Mouse (Mus musculus): ENCODE measurements around the gene Deaf1. TPM values are rescaled to one million over a fixed set of nuclear protein-coding genes. Genes with fewer than 3 reads are reported as not detected.

Deaf1 gene
- total and polyA plus RNA-seq, 3 experiments = 3.5 to 31.6 (median 10.0) TPM

DNA sequence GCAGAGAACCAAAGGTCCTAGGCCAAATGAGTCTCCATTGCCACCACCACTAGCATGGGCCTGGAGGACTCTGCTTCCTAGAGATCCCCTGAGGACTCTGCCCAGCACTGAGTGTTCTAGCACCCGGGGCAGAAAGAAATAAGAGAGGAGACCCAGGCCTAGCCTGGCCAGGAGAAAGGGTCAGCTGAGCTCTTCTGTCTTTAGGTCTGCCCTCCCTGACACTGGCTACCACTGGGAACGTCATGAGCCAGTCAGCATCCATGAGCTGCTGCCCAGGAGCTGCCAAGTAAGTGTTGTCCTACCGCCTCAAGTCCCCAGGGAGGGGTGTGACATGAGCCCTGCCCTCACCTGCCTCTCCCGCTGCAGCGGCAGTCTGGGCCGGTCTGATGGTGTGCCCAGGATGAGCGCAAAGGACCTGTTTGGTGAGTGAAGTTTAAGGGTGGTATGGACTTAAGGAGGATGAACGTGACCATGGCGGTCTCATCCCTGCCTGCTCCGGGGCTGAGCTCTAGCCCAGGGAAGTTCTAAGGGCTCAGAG, 14.3 kb upstream of the Deaf1 start:
- H3K4me3 ChIP-seq (replicated peaks in 1 of 3; ENCODE audit: low read depth in 2 of 3, low read length in 2 of 3, poor library complexity in 1 of 3) = no peak overlapping the region
- no peaks in the 10 kb centered on the region for H3K36me3 ChIP-seq (replicated peaks in 1 of 2; ENCODE audit: control insufficient read depth in 1 of 2, insufficient read depth in 1 of 2, low read length in 1 of 2)
- DNase-seq (ENCODE audit: extremely low read depth) = no peak
- no peaks in the 10 kb centered on the region for H3K79me2 ChIP-seq (replicated peaks; ENCODE audit: control insufficient read depth, extremely low read depth, insufficient read depth, poor library complexity, severe bottlenecking)
- no peak overlapping the region for H3K4me2 ChIP-seq (ENCODE audit: insufficient read depth, low read depth, poor library complexity, severe bottlenecking)
- H3K27me3 ChIP-seq (replicated peaks) = peaks cover 3% of the 10 kb centered on the region
- H3K9ac ChIP-seq (ENCODE audit: insufficient read depth, low read depth) = no peak overlapping the region
- H3K27ac ChIP-seq (ENCODE audit: insufficient read depth, low read depth) = no peak overlapping the region
- dilution Hi-C loops (cut with MboI; ENCODE audit: extremely low pct_ligation_motif_present, extremely low pct_unique_long_range_greater_than_20kb, low sequenced_read_pairs) = no loop called here
- in situ Hi-C loops (cut with MboI; ENCODE audit: low pct_ligation_motif_present, low pct_unique_long_range_greater_than_20kb, low sequenced_read_pairs) = no loop called here
- H3K4me1 ChIP-seq (ENCODE audit: control insufficient read depth in 1 of 2, insufficient read depth in 2 of 2) = peaks cover 0 to 5% of the 10 kb centered on the region in 2 experiments; a peak in 1 of 4 replicates
- H3K9me3 ChIP-seq (replicated peaks; ENCODE audit: low read length) = no peaks in the 10 kb centered on the region
- TF ChIP-seq SIN3A (IDR thresholded peaks at IDR 0.05; ENCODE audit: low read length) = no peak
- no peak for TF ChIP-seq MEF2A (IDR thresholded peaks at IDR 0.05; ENCODE audit: borderline replicate concordance, low read depth, low read length)
- no peak for TF ChIP-seq MXI1 (IDR thresholded peaks at IDR 0.05; ENCODE audit: low read depth, low read length)
- TF ChIP-seq ZKSCAN1 (IDR thresholded peaks at IDR 0.05; ENCODE audit: borderline replicate concordance, low read depth, low read length) = no peak
- no peak for TF ChIP-seq ZNF384 (IDR thresholded peaks at IDR 0.05; ENCODE audit: low read depth, low read length)
- no peak for TF ChIP-seq JUN (IDR thresholded peaks at IDR 0.05; ENCODE audit: insufficient read depth, low read depth, low read length)
- no peak for TF ChIP-seq NRF1 (IDR thresholded peaks at IDR 0.05; ENCODE audit: low read depth, low read length)
- TF ChIP-seq TBP (conservative IDR thresholded peaks at IDR 0.05; ENCODE audit: low read depth, low read length) = no peak
- TF ChIP-seq NELFE (IDR thresholded peaks at IDR 0.05; ENCODE audit: low read depth, low read length) = no peak
- TF ChIP-seq RCOR1 (conservative IDR thresholded peaks at IDR 0.05; ENCODE audit: low read depth, low read length) = no peak
- no peak for TF ChIP-seq MAFK (IDR thresholded peaks at IDR 0.05; ENCODE audit: insufficient replicate concordance, low read length)
- no peak for TF ChIP-seq RAD21 (IDR thresholded peaks at IDR 0.05; ENCODE audit: low read depth, low read length)
- no peak for TF ChIP-seq MAZ (IDR thresholded peaks at IDR 0.05; ENCODE audit: low read depth, low read length)
- no peak for TF ChIP-seq ETS1 (conservative IDR thresholded peaks at IDR 0.05; ENCODE audit: low read depth, low read length)
- TF ChIP-seq ELF1 (IDR thresholded peaks at IDR 0.05; ENCODE audit: low read depth, low read length) = no peak
- no peak for TF ChIP-seq USF1 (IDR thresholded peaks at IDR 0.05; ENCODE audit: low read depth, low read length)
- no peak for TF ChIP-seq ZMIZ1 (IDR thresholded peaks at IDR 0.05; ENCODE audit: low read depth, low read length)
- TF ChIP-seq MYC (IDR thresholded peaks at IDR 0.05; ENCODE audit: low read depth, low read length) = no peak

DNA sequence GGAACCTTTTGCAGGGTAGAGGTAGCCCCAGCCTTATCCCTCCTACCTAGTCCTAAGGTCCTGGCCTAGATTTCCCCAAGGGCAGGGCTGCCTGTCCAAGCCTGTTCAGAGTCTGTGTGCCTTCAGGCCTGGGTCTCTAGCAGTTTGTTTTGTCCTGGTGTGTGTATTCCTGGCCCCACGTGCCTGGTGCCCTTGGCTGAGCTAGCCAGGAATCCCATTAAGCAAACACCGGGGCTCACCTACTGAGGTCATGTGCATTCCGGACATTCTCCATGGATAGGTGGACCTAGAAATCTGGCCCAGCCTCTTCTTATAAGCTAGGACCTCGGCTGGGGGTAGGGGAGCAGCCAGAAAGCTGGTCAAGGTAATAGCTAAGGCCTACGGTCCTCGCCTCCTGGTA, 13.0 kb upstream of the Deaf1 start:
- H3K9me3 ChIP-seq (replicated peaks; ENCODE audit: low read length) = no peaks in the 10 kb centered on the region
- no peak for TF ChIP-seq JUND (conservative IDR thresholded peaks at IDR 0.05; ENCODE audit: low read depth, low read length)
- no peak for TF ChIP-seq MAFK (IDR thresholded peaks at IDR 0.05; ENCODE audit: insufficient replicate concordance, low read length)
- no peak for TF ChIP-seq NRF1 (IDR thresholded peaks at IDR 0.05; ENCODE audit: low read depth, low read length)
- no peak for TF ChIP-seq GABPA (IDR thresholded peaks at IDR 0.05; ENCODE audit: insufficient replicate concordance, low read depth, low read length)
- no peak for TF ChIP-seq ZC3H11A (IDR thresholded peaks at IDR 0.05; ENCODE audit: low read depth, low read length)
- TF ChIP-seq CHD1 (IDR thresholded peaks at IDR 0.05; ENCODE audit: low read depth, low read length) = no peak
- no peak for TF ChIP-seq ELF1 (IDR thresholded peaks at IDR 0.05; ENCODE audit: low read depth, low read length)
- no peak for TF ChIP-seq IRF4 (IDR thresholded peaks at IDR 0.05; ENCODE audit: low read depth, low read length)
- no peak for TF ChIP-seq JUN (IDR thresholded peaks at IDR 0.05; ENCODE audit: insufficient read depth, low read depth, low read length)
- TF ChIP-seq SIN3A (IDR thresholded peaks at IDR 0.05; ENCODE audit: low read length) = no peak
- no peak for TF ChIP-seq MEF2A (IDR thresholded peaks at IDR 0.05; ENCODE audit: borderline replicate concordance, low read depth, low read length)
- no peak for TF ChIP-seq POLR2AphosphoS2 (IDR thresholded peaks at IDR 0.05; ENCODE audit: low read depth, low read length)
- no peak for TF ChIP-seq MAX (IDR thresholded peaks at IDR 0.05; ENCODE audit: low read length)
- dilution Hi-C loops (cut with MboI; ENCODE audit: extremely low pct_ligation_motif_present, extremely low pct_unique_long_range_greater_than_20kb, low sequenced_read_pairs) (no loop called here), in situ Hi-C loops (cut with MboI; ENCODE audit: low pct_ligation_motif_present, low pct_unique_long_range_greater_than_20kb, low sequenced_read_pairs) (no loop called here)
- no peak overlapping the region for H3K27ac ChIP-seq (ENCODE audit: insufficient read depth, low read depth)
- peaks cover 0 to 8% of the 10 kb centered on the region in 2 experiments for H3K36me3 ChIP-seq (replicated peaks in 1 of 2; ENCODE audit: control insufficient read depth in 1 of 2, insufficient read depth in 1 of 2, low read length in 1 of 2)
- no peak overlapping the region for H3K4me2 ChIP-seq (ENCODE audit: insufficient read depth, low read depth, poor library complexity, severe bottlenecking)
- peaks cover 0 to 3% of the 10 kb centered on the region in 2 experiments; a peak in 1 of 4 replicates for H3K4me1 ChIP-seq (ENCODE audit: control insufficient read depth in 1 of 2, insufficient read depth in 2 of 2)
- DNase-seq (ENCODE audit: extremely low read depth) = no peak
- no peak overlapping the region for H3K4me3 ChIP-seq (replicated peaks in 1 of 3; ENCODE audit: low read depth in 2 of 3, low read length in 2 of 3, poor library complexity in 1 of 3)
- no peaks in the 10 kb centered on the region for H3K79me2 ChIP-seq (replicated peaks; ENCODE audit: control insufficient read depth, extremely low read depth, insufficient read depth, poor library complexity, severe bottlenecking)
- no peak overlapping the region for H3K9ac ChIP-seq (ENCODE audit: insufficient read depth, low read depth)
- H3K27me3 ChIP-seq (replicated peaks) = peaks cover 3% of the 10 kb centered on the region

All from CH12.LX (cell line).